Mouse (Mus musculus) forebrain, embryonic 16.5 days (tissue): ENCODE measurements at regions not wholly inside any gene's neighbourhood (a gene's known extent, or its start where the extent isn't known, plus 50 kb on each side); places are given as distances from the start of the nearest gene placed in this dataset.

Experiments used
- ATAC-seq: fragments of 200-750 bp; cut with Nextera tagmentation; 2 replicates; pipeline ENCODE4 v1.8.0; 2017; ENCODE audit warnings: mild to moderate bottlenecking, moderate library complexity
- H3K27ac ChIP-seq: fragments of 300-500 bp; sonication (generic); 2 replicates; pipeline ENCODE4 v1.5.1; 2014; ENCODE audit warnings: low read length, control low read depth
- H3K27me3 ChIP-seq: fragments of 300-500 bp; sonication (generic); replicated peaks from 2 replicates; pipeline ENCODE4 v1.6.1; 2014; ENCODE audit warnings: low read length; ENCODE audit not compliant: control insufficient read depth, insufficient read depth
- H3K36me3 ChIP-seq: fragments of 300-500 bp; sonication (generic); 2 replicates; pipeline ENCODE4 v1.6.1; 2014; ENCODE audit not compliant: control insufficient read depth, insufficient read depth
- H3K4me1 ChIP-seq: fragments of 300-500 bp; sonication (generic); replicated peaks from 2 replicates; pipeline ENCODE4 v1.6.1; 2014; ENCODE audit warnings: low read length; ENCODE audit not compliant: control insufficient read depth, insufficient read depth
- H3K4me2 ChIP-seq: fragments of 300-500 bp; sonication (generic); 2 replicates; pipeline ENCODE4 v1.6.1; 2014; ENCODE audit warnings: mild to moderate bottlenecking, low read length, control low read depth
- H3K4me3 ChIP-seq: fragments of 300-500 bp; sonication (generic); replicated peaks from 2 replicates; pipeline ENCODE4 v1.5.1; 2014; ENCODE audit warnings: mild to moderate bottlenecking, low read length, control low read depth
- H3K9ac ChIP-seq: fragments of 300-500 bp; sonication (generic); replicated peaks from 2 replicates; pipeline ENCODE4 v1.6.1; 2014; ENCODE audit warnings: low read depth, low read length, control low read depth
- H3K9me3 ChIP-seq: fragments of 300-500 bp; sonication (generic); 2 replicates; pipeline ENCODE4 v1.6.1; 2016; ENCODE audit warnings: low read length; ENCODE audit not compliant: control insufficient read depth
- WGBS: fragments of 180-500 bp; shearing (Covaris S2); extraction: QIAGEN DNeasy Blood & Tissue Kit; methylation state at CpG from one replicate; pipeline ENCODE4 v1.1.7; 2014; 5-methylcytosine and 5-hydroxymethylcytosine counted together

DNA sequence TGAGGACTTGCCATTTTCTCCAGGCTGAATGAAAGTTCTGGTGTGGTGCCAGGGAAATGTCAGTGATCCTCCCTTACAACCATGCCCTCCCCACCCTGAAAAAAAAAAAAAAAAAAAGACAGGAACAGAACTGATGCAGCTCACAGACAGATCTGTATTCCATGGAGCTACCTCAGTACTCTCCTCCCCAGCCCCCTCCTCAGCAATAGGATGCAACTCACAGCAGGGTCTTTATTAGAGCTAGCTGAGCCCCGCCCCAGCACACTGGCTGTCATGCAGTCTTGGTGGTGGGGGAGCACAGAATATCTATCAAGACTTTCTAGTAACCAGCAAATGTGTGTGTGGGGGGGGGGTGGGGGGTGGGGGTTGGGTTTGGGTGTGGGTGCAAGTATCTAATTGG lies 1299.9 kb upstream of the Pcdh17 start:
- Histone ChIP-seq H3K4me3 (no peak overlapping the region), H3K9me3 (no peaks in the 10 kb centered on the region), H3K27me3 (no peaks in the 10 kb centered on the region), H3K27ac (no peak overlapping the region), H3K9ac (no peak overlapping the region), H3K36me3 (no peaks in the 10 kb centered on the region), H3K4me2 (no peak overlapping the region), H3K4me1 (no peaks in the 10 kb centered on the region)
- ATAC-seq, result peak; percentile 36; the same call in 1 of the 2 replicates
- 19% methylated on average over 1 of the region's 1 CpGs for WGBS

DNA sequence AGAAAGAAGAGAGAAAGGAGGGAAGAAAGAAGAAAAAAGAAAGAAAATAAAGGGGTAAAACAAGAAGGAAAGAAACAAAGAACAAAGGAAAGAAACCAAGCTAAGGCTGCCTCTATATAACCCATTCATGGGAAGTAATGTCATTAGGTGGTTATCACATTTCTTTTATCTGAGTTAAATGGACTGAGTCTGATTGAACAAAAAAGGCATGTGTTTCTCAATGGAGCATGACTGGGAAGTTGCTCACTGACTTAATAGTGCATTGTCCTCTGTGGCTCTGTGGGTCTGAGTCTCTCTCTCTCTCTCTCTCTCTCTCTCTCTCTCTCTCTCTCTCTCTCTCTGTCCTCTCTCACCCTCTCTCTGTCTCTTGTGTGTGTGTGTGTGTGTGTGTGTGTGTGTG lies 1288.5 kb upstream of the Pcdh17 start:
- ATAC-seq, result no peak

More for the DNA sequence above, 1288.5 kb upstream of the Pcdh17 start:
- Histone ChIP-seq H3K9ac (no peak overlapping the region), H3K27ac (no peak overlapping the region), H3K4me2 (no peak overlapping the region), H3K4me3 (no peak overlapping the region), H3K9me3 (no peaks in the 10 kb centered on the region), H3K27me3 (no peaks in the 10 kb centered on the region), H3K4me1 (no peaks in the 10 kb centered on the region), H3K36me3 (no peaks in the 10 kb centered on the region)
